Mouse (Mus musculus): ENCODE measurements around the gene March1. TPM values are rescaled to one million over a fixed set of nuclear protein-coding genes. Genes with fewer than 3 reads are reported as not detected.

March1 gene
- polyA plus RNA-seq, 1 experiment from 2014 or later, result 0.32 TPM

GRCm38 (mm10) chr8:66430639-66431038 is 812.9 kb downstream of the March1 start:
- Histone ChIP-seq H3K9ac (ENCODE audit: low read length) (no peak overlapping the region), H3K4me3 (ENCODE audit: low read depth, low read length) (no peak overlapping the region), H3K4me2 (ENCODE audit: low read depth, severe bottlenecking) (no peak overlapping the region), H3K27me3 (ENCODE audit: control insufficient read depth, insufficient read depth, low read length) (no peaks in the 10 kb centered on the region), H3K9me3 (ENCODE audit: control insufficient read depth, low read length) (no peaks in the 10 kb centered on the region), H3K4me1 (ENCODE audit: control insufficient read depth, insufficient read depth, low read length) (no peaks in the 10 kb centered on the region), H3K36me3 (ENCODE audit: control insufficient read depth, insufficient read depth, low read length) (no peaks in the 10 kb centered on the region), H3K27ac (replicated peaks; ENCODE audit: low read depth, low read length) (no peak overlapping the region)
- DNase-seq (ENCODE audit: low spot score), result no peak
- 76% methylated on average over 2 of the region's 2 CpGs for WGBS
- ATAC-seq (ENCODE audit: insufficient number of reproducible peaks, low FRiP score, low TSS enrichment, low read depth), result no peak

GRCm38 (mm10) chr8:66433577-66433976 is 815.9 kb downstream of the March1 start:
- H3K4me2 ChIP-seq (ENCODE audit: low read depth, severe bottlenecking), result no peak overlapping the region
- no peak overlapping the region for H3K9ac ChIP-seq (ENCODE audit: low read length)
- no peak overlapping the region for H3K4me3 ChIP-seq (ENCODE audit: low read depth, low read length)
- ATAC-seq (ENCODE audit: insufficient number of reproducible peaks, low FRiP score, low TSS enrichment, low read depth) (no peak), DNase-seq (ENCODE audit: low spot score) (no peak)
- H3K27me3 ChIP-seq (ENCODE audit: control insufficient read depth, insufficient read depth, low read length), result no peaks in the 10 kb centered on the region
- no peak overlapping the region for H3K27ac ChIP-seq (replicated peaks; ENCODE audit: low read depth, low read length)
- H3K36me3 ChIP-seq (ENCODE audit: control insufficient read depth, insufficient read depth, low read length), result no peaks in the 10 kb centered on the region
- H3K4me1 ChIP-seq (ENCODE audit: control insufficient read depth, insufficient read depth, low read length), result no peaks in the 10 kb centered on the region
- H3K9me3 ChIP-seq (ENCODE audit: control insufficient read depth, low read length), result no peaks in the 10 kb centered on the region

DNA sequence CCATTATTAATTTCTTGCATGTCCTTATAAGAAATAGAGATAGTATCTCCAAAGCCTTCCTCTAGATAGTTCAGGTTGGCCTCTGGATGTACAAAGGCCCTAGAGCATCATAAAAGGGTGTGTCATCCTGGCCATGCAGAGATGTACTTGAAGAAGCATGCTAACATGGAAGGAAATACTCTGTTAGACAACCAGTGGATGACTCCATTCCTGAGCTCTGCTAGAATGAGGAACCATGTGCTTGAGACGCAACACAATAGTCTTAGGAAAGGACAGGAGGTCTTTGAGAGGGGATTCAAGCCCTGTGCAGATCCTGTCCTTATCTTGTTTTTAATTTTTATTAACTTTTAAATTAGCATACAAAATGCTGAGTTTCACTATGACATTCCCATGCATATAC is 819.1 kb downstream of the March1 start:
- Histone ChIP-seq H3K36me3 (ENCODE audit: control insufficient read depth, insufficient read depth, low read length) (no peaks in the 10 kb centered on the region), H3K4me3 (ENCODE audit: low read depth, low read length) (no peak overlapping the region), H3K4me1 (ENCODE audit: control insufficient read depth, insufficient read depth, low read length) (no peaks in the 10 kb centered on the region), H3K27ac (replicated peaks; ENCODE audit: low read depth, low read length) (no peak overlapping the region), H3K9me3 (ENCODE audit: control insufficient read depth, low read length) (no peaks in the 10 kb centered on the region), H3K4me2 (ENCODE audit: low read depth, severe bottlenecking) (no peak overlapping the region), H3K9ac (ENCODE audit: low read length) (no peak overlapping the region), H3K27me3 (ENCODE audit: control insufficient read depth, insufficient read depth, low read length) (no peaks in the 10 kb centered on the region)
- DNase-seq (ENCODE audit: low spot score) (no peak), ATAC-seq (ENCODE audit: insufficient number of reproducible peaks, low FRiP score, low TSS enrichment, low read depth) (no peak)
- WGBS, result 96% methylated on average over 1 of the region's 1 CpGs

- Histone ChIP-seq H3K4me2 (ENCODE audit: low read depth, severe bottlenecking) (no peak overlapping the region), H3K27me3 (ENCODE audit: control insufficient read depth, insufficient read depth, low read length) (no peaks in the 10 kb centered on the region), H3K27ac (replicated peaks; ENCODE audit: low read depth, low read length) (no peak overlapping the region), H3K9me3 (ENCODE audit: control insufficient read depth, low read length) (no peaks in the 10 kb centered on the region), H3K9ac (ENCODE audit: low read length) (no peak overlapping the region), H3K4me3 (ENCODE audit: low read depth, low read length) (no peak overlapping the region), H3K36me3 (ENCODE audit: control insufficient read depth, insufficient read depth, low read length) (no peaks in the 10 kb centered on the region), H3K4me1 (ENCODE audit: control insufficient read depth, insufficient read depth, low read length) (no peaks in the 10 kb centered on the region)
- 83% methylated on average over 3 of the region's 3 CpGs for WGBS
- DNase-seq (ENCODE audit: low spot score) (no peak), ATAC-seq (ENCODE audit: insufficient number of reproducible peaks, low FRiP score, low TSS enrichment, low read depth) (no peak)
Observed at GRCm38 (mm10) chr8:66437929-66438328, 820.2 kb downstream of the March1 start.

- H3K9ac ChIP-seq (ENCODE audit: low read length), result no peak overlapping the region
- H3K4me2 ChIP-seq (ENCODE audit: low read depth, severe bottlenecking), result no peak overlapping the region
- no peak for DNase-seq (ENCODE audit: low spot score)
- no peaks in the 10 kb centered on the region for H3K36me3 ChIP-seq (ENCODE audit: control insufficient read depth, insufficient read depth, low read length)
- no peak for ATAC-seq (ENCODE audit: insufficient number of reproducible peaks, low FRiP score, low TSS enrichment, low read depth)
- H3K4me3 ChIP-seq (ENCODE audit: low read depth, low read length), result no peak overlapping the region
- WGBS, result 90% methylated on average over 4 of the region's 4 CpGs
- no peaks in the 10 kb centered on the region for H3K4me1 ChIP-seq (ENCODE audit: control insufficient read depth, insufficient read depth, low read length)
- H3K27ac ChIP-seq (replicated peaks; ENCODE audit: low read depth, low read length), result no peak overlapping the region
- H3K9me3 ChIP-seq (ENCODE audit: control insufficient read depth, low read length), result no peaks in the 10 kb centered on the region
- no peaks in the 10 kb centered on the region for H3K27me3 ChIP-seq (ENCODE audit: control insufficient read depth, insufficient read depth, low read length)
Observed at GRCm38 (mm10) chr8:66438468-66438867, 820.8 kb downstream of the March1 start.

DNA sequence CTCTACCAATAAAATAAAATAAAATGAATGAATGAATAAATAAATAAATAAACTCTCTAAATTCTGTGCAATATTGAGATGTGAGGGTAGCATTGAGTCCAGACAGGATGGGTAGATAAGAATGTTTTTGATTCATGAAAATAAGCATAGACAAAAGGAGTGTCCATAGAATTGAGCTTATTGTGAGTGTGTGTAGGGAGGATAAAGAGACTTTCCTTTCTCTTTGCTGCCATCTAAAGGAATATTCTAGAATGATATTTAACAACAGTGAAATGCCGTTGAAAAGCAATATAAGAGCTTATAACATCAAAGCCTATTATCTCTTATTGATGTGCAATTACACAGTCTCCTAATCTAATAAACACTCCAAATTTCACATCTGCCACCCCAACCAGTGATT is 823.4 kb downstream of the March1 start:
- Histone ChIP-seq H3K9me3 (ENCODE audit: control insufficient read depth, low read length) (no peaks in the 10 kb centered on the region), H3K27me3 (ENCODE audit: control insufficient read depth, insufficient read depth, low read length) (no peaks in the 10 kb centered on the region), H3K27ac (replicated peaks; ENCODE audit: low read depth, low read length) (no peak overlapping the region), H3K4me1 (ENCODE audit: control insufficient read depth, insufficient read depth, low read length) (no peaks in the 10 kb centered on the region), H3K4me3 (ENCODE audit: low read depth, low read length) (no peak overlapping the region), H3K9ac (ENCODE audit: low read length) (no peak overlapping the region), H3K36me3 (ENCODE audit: control insufficient read depth, insufficient read depth, low read length) (no peaks in the 10 kb centered on the region), H3K4me2 (ENCODE audit: low read depth, severe bottlenecking) (no peak overlapping the region)
- DNase-seq (ENCODE audit: low spot score), result no peak
- WGBS, result 31% methylated on average over 1 of the region's 1 CpGs
- no peak for ATAC-seq (ENCODE audit: insufficient number of reproducible peaks, low FRiP score, low TSS enrichment, low read depth)

GRCm38 (mm10) chr8:66442778-66443177 is 825.1 kb downstream of the March1 start:
- Histone ChIP-seq H3K9ac (ENCODE audit: low read length) (no peak overlapping the region), H3K9me3 (ENCODE audit: control insufficient read depth, low read length) (no peaks in the 10 kb centered on the region), H3K4me3 (ENCODE audit: low read depth, low read length) (no peak overlapping the region), H3K36me3 (ENCODE audit: control insufficient read depth, insufficient read depth, low read length) (no peaks in the 10 kb centered on the region), H3K27ac (replicated peaks; ENCODE audit: low read depth, low read length) (no peak overlapping the region), H3K4me2 (ENCODE audit: low read depth, severe bottlenecking) (no peak overlapping the region), H3K4me1 (ENCODE audit: control insufficient read depth, insufficient read depth, low read length) (no peaks in the 10 kb centered on the region), H3K27me3 (ENCODE audit: control insufficient read depth, insufficient read depth, low read length) (no peaks in the 10 kb centered on the region)
- DNase-seq (ENCODE audit: low spot score) (peak; percentile 30), ATAC-seq (ENCODE audit: insufficient number of reproducible peaks, low FRiP score, low TSS enrichment, low read depth) (no peak)
- WGBS, result 28% methylated on average over 1 of the region's 1 CpGs

- Histone ChIP-seq H3K4me3 (ENCODE audit: low read depth, low read length) (no peak overlapping the region), H3K9me3 (ENCODE audit: control insufficient read depth, low read length) (no peaks in the 10 kb centered on the region), H3K9ac (ENCODE audit: low read length) (no peak overlapping the region), H3K4me2 (ENCODE audit: low read depth, severe bottlenecking) (no peak overlapping the region), H3K4me1 (ENCODE audit: control insufficient read depth, insufficient read depth, low read length) (no peaks in the 10 kb centered on the region), H3K27me3 (ENCODE audit: control insufficient read depth, insufficient read depth, low read length) (no peaks in the 10 kb centered on the region), H3K36me3 (ENCODE audit: control insufficient read depth, insufficient read depth, low read length) (no peaks in the 10 kb centered on the region), H3K27ac (replicated peaks; ENCODE audit: low read depth, low read length) (no peak overlapping the region)
- ATAC-seq (ENCODE audit: insufficient number of reproducible peaks, low FRiP score, low TSS enrichment, low read depth), result no peak
- WGBS, result 81% methylated on average over 5 of the region's 5 CpGs
- DNase-seq (ENCODE audit: low spot score), result no peak
Observed at GRCm38 (mm10) chr8:66444141-66444540, 826.4 kb downstream of the March1 start.

- no peaks in the 10 kb centered on the region for H3K27me3 ChIP-seq (ENCODE audit: control insufficient read depth, insufficient read depth, low read length)
- DNase-seq (ENCODE audit: low spot score) (no peak), ATAC-seq (ENCODE audit: insufficient number of reproducible peaks, low FRiP score, low TSS enrichment, low read depth) (no peak)
- no peak overlapping the region for H3K27ac ChIP-seq (replicated peaks; ENCODE audit: low read depth, low read length)
- H3K36me3 ChIP-seq (ENCODE audit: control insufficient read depth, insufficient read depth, low read length), result no peaks in the 10 kb centered on the region
- no peak overlapping the region for H3K9ac ChIP-seq (ENCODE audit: low read length)
- no peaks in the 10 kb centered on the region for H3K4me1 ChIP-seq (ENCODE audit: control insufficient read depth, insufficient read depth, low read length)
- no peaks in the 10 kb centered on the region for H3K9me3 ChIP-seq (ENCODE audit: control insufficient read depth, low read length)
- H3K4me3 ChIP-seq (ENCODE audit: low read depth, low read length), result no peak overlapping the region
- no peak overlapping the region for H3K4me2 ChIP-seq (ENCODE audit: low read depth, severe bottlenecking)
- WGBS, result 80% methylated on average over 3 of the region's 3 CpGs
Observed at GRCm38 (mm10) chr8:66445351-66445750, 827.7 kb downstream of the March1 start.
